Mouse (Mus musculus): ENCODE data around the gene Krtdap.

The Krtdap gene

DNA sequence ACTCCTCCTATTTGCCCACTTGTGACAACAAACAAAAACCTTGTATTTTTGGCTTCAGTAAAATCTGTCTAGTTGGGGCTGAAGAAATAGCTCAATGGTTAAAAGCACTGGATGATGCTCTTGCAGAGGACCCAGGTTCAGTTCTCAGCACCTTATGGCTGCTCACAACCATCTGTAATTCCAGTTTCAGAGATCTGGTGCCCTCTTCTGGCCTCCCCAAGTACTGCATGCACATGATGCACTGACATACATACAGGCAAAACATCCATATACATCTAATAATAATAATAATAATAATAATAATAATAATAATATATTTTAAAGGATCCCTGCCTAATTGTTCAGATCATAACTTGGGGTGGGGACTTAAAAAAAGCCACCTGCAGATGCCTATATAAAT lies 13.0 kb downstream of the Krtdap start:
- Histone ChIP-seq H3K4me1 (replicated peaks; ENCODE audit: low read depth, low read length) (no peaks in the 10 kb centered on the region), H3K9me3 (ENCODE audit: low read length) (peaks cover 18% of the 10 kb centered on the region), H3K36me3 (ENCODE audit: insufficient read depth, low read length) (no peaks in the 10 kb centered on the region), H3K27me3 (ENCODE audit: insufficient read depth, low read length) (peaks cover 17% of the 10 kb centered on the region), H3K4me3 (replicated peaks; ENCODE audit: low read length) (no peak overlapping the region)
- TF ChIP-seq CTCF (conservative IDR thresholded peaks at IDR 0.05; ENCODE audit: low read length) (peak; percentile 32), NANOG (IDR thresholded peaks at IDR 0.05; ENCODE audit: borderline replicate concordance, low read length) (no peak)

DNA sequence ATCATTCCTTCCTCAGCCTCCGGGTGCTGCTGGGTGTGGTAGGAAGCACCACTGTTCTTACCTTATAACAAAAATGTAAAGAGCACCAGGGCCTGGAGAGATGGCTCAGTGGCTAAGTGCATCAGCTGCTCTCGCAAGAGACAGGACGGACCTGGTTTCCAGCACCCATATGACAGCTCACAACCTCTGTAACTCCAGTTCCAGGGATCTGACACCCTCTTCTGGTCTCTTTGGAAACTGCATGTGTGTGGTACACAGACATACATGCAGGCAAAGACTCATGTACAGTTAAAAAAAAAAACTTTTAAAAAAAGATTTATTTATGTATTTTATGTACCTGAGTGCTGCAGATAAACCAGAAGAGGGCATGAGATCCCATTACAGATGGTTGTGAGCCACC lies 15.6 kb downstream of the Krtdap start:
- Histone ChIP-seq H3K36me3 (ENCODE audit: insufficient read depth, low read length) (no peaks in the 10 kb centered on the region), H3K9me3 (ENCODE audit: low read length) (peaks cover 17% of the 10 kb centered on the region), H3K4me1 (replicated peaks; ENCODE audit: low read depth, low read length) (peaks cover 13% of the 10 kb centered on the region), H3K4me3 (replicated peaks; ENCODE audit: low read length) (no peak overlapping the region), H3K27me3 (ENCODE audit: insufficient read depth, low read length) (peaks cover 12% of the 10 kb centered on the region)
- TF ChIP-seq CTCF (conservative IDR thresholded peaks at IDR 0.05; ENCODE audit: low read length): peak; percentile 29
- no peak for TF ChIP-seq NANOG (IDR thresholded peaks at IDR 0.05; ENCODE audit: borderline replicate concordance, low read length)
- no peak for TF ChIP-seq POU5F1 (IDR thresholded peaks at IDR 0.05; ENCODE audit: borderline replicate concordance, low read length)

DNA sequence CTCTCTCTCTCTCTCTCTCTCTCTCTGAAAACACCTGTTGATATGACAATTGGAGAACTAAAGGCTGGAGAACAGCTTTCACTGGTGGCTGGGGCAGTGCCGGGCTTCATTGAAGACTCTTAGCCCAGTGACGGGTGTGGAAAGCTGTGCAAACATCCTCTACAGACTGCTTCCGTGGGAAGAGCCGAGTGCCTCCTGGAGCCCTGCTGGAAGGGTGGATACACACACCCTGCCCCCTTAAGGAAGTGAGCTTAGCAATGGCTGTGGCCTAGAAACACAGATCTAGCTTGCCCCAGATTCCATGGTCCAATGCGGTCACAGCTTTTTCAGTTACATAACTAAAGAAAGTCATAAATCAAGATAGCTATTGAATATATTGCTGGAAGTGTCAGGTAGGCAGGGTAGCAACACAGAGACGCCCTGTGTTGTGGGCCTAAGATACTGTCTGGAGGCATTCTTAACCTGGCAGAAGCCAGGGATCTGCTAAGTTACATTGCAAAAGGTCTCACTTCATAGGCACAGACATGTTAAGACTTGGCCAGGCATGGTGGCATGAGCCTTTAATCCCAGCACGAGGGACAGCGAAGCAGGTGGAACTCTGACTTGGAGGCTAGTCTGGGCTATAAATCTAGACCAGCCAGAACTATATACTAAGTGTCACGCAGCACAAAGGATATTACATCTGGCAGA lies 16.5 kb downstream of the Krtdap start:
- peaks cover 13% of the 10 kb centered on the region for H3K4me1 ChIP-seq (replicated peaks; ENCODE audit: low read depth, low read length)
- peaks cover 5% of the 10 kb centered on the region for H3K27me3 ChIP-seq (ENCODE audit: insufficient read depth, low read length)
- peaks cover 19% of the 10 kb centered on the region for H3K9me3 ChIP-seq (ENCODE audit: low read length)
- H3K36me3 ChIP-seq (ENCODE audit: insufficient read depth, low read length): no peaks in the 10 kb centered on the region
- TF ChIP-seq POU5F1 (IDR thresholded peaks at IDR 0.05; ENCODE audit: borderline replicate concordance, low read length): no peak
- no peak for TF ChIP-seq NANOG (IDR thresholded peaks at IDR 0.05; ENCODE audit: borderline replicate concordance, low read length)
- TF ChIP-seq CTCF (conservative IDR thresholded peaks at IDR 0.05; ENCODE audit: low read length): no peak
- no peak overlapping the region for H3K4me3 ChIP-seq (replicated peaks; ENCODE audit: low read length)

DNA sequence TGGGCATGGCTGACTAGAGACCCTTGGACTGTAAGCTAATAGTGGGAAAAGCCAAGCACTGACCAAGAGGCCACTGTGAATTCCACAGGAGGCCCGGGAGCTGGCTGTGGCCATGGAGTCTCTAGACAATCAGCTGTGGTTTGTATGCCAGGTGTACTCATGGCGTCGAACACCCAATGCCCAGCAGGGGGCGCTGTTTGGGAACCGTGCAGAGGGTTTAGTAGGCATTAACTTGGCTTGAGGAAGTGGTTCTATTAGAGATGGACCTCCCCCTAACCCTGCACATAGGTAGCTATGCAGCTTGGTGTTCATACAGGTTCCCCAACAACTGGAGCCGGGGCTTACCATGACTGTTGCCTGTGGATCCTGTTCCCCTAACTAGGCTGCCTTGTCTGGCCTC lies 18.2 kb downstream of the Krtdap start:
- peaks cover 18% of the 10 kb centered on the region for H3K4me1 ChIP-seq (replicated peaks; ENCODE audit: low read depth, low read length)
- peaks cover 7% of the 10 kb centered on the region for H3K9me3 ChIP-seq (ENCODE audit: low read length)
- no peak for TF ChIP-seq NANOG (IDR thresholded peaks at IDR 0.05; ENCODE audit: borderline replicate concordance, low read length)
- no peak for TF ChIP-seq POU5F1 (IDR thresholded peaks at IDR 0.05; ENCODE audit: borderline replicate concordance, low read length)
- TF ChIP-seq CTCF (conservative IDR thresholded peaks at IDR 0.05; ENCODE audit: low read length): peak; percentile 66
- no peaks in the 10 kb centered on the region for H3K36me3 ChIP-seq (ENCODE audit: insufficient read depth, low read length)
- peaks cover 4% of the 10 kb centered on the region for H3K27me3 ChIP-seq (ENCODE audit: insufficient read depth, low read length)
- no peak overlapping the region for H3K4me3 ChIP-seq (replicated peaks; ENCODE audit: low read length)

DNA sequence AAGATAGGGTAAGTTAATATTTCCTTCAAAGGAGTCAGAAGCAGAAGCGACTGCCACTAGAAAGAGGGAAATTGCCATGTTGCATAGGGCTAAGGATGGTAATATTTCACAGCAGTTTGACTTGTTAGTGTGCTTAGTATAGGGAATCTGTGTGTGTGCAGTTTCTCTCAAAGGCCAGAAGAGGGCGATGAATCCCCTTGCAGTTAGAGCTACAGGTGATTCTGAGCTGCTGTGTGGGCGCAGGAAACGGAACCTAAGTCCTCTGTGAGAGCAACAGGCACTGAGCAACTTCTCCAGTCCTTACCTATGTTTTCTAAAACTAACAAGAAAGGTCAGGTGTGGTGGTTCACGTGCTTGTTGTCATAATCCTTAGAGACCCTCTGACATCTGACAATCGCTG lies 22.6 kb downstream of the Krtdap start:
- Histone ChIP-seq H3K36me3 (ENCODE audit: insufficient read depth, low read length) (no peaks in the 10 kb centered on the region), H3K4me3 (replicated peaks; ENCODE audit: low read length) (no peak overlapping the region), H3K4me1 (replicated peaks; ENCODE audit: low read depth, low read length) (peaks cover 18% of the 10 kb centered on the region), H3K27me3 (ENCODE audit: insufficient read depth, low read length) (peaks cover 4% of the 10 kb centered on the region; the same call in 1 of the 2 replicates), H3K9me3 (ENCODE audit: low read length) (peaks cover 7% of the 10 kb centered on the region)
- no peak for TF ChIP-seq POU5F1 (IDR thresholded peaks at IDR 0.05; ENCODE audit: borderline replicate concordance, low read length)
- no peak for TF ChIP-seq NANOG (IDR thresholded peaks at IDR 0.05; ENCODE audit: borderline replicate concordance, low read length)
- TF ChIP-seq CTCF (conservative IDR thresholded peaks at IDR 0.05; ENCODE audit: low read length): peak; percentile 80

DNA sequence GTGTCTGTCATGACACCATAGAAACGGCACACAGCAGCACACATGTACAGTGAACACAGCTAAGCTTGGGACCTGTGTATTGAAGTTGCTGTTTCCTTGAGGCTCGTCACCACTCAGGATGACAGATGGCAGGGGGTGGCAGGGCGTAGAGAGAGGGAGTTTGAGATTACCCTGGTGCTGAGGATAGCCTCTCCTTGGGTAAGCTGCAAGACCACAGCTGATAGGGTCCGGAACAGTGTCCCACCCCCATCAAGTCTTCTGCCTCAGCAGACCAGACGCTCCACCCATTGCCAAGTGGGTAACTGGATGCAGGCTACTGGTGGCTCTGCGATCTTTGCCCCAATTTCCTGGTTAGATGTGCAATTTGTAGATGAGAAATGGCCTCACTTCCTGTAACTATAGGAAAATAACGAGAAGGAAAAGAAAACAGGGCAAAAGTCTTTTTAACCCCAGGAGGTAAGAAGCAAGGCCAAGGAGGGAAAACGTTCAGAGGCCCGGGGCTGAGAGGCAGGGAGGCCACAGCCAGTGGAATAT lies 24.1 kb downstream of the Krtdap start:
- Histone ChIP-seq H3K4me1 (replicated peaks; ENCODE audit: low read depth, low read length) (peaks cover 10% of the 10 kb centered on the region), H3K27me3 (ENCODE audit: insufficient read depth, low read length) (peaks cover 15% of the 10 kb centered on the region), H3K36me3 (ENCODE audit: insufficient read depth, low read length) (no peaks in the 10 kb centered on the region), H3K4me3 (replicated peaks; ENCODE audit: low read length) (no peak overlapping the region), H3K9me3 (ENCODE audit: low read length) (peaks cover 7% of the 10 kb centered on the region)
- TF ChIP-seq POU5F1 (IDR thresholded peaks at IDR 0.05; ENCODE audit: borderline replicate concordance, low read length) (no peak), CTCF (conservative IDR thresholded peaks at IDR 0.05; ENCODE audit: low read length) (no peak), NANOG (IDR thresholded peaks at IDR 0.05; ENCODE audit: borderline replicate concordance, low read length) (no peak)

DNA sequence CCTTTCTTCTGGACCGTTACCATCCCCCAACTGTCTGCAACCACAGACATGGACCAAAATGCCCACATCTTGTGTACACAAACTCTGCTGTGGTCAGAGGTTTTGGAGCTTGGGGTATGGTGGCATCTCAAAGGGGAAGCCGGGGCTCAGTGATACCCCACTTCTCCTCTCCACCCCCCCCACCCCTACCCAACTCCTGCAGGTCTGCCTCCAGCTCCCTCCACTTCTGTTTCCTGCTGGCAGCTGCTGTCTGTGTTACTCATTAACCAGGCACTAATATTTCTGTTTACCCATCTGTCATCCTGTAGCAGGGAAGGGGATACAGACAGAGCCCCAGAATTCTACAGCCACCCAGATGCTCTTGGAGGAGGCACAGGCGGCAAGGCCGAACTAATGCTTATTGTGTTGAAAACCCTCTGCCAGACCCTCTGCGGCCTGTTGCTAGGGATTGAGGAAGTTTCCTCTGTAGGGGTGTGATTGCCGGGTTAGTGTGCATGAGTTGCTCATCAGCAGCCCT lies 24.7 kb downstream of the Krtdap start:
- Histone ChIP-seq H3K4me3 (replicated peaks; ENCODE audit: low read length) (no peak overlapping the region), H3K27me3 (ENCODE audit: insufficient read depth, low read length) (peaks cover 15% of the 10 kb centered on the region), H3K36me3 (ENCODE audit: insufficient read depth, low read length) (no peaks in the 10 kb centered on the region), H3K9me3 (ENCODE audit: low read length) (peaks cover 7% of the 10 kb centered on the region), H3K4me1 (replicated peaks; ENCODE audit: low read depth, low read length) (peaks cover 6% of the 10 kb centered on the region; the same call in 1 of the 2 replicates)
- TF ChIP-seq NANOG (IDR thresholded peaks at IDR 0.05; ENCODE audit: borderline replicate concordance, low read length): no peak
- TF ChIP-seq CTCF (conservative IDR thresholded peaks at IDR 0.05; ENCODE audit: low read length): no peak
- TF ChIP-seq POU5F1 (IDR thresholded peaks at IDR 0.05; ENCODE audit: borderline replicate concordance, low read length): no peak

DNA sequence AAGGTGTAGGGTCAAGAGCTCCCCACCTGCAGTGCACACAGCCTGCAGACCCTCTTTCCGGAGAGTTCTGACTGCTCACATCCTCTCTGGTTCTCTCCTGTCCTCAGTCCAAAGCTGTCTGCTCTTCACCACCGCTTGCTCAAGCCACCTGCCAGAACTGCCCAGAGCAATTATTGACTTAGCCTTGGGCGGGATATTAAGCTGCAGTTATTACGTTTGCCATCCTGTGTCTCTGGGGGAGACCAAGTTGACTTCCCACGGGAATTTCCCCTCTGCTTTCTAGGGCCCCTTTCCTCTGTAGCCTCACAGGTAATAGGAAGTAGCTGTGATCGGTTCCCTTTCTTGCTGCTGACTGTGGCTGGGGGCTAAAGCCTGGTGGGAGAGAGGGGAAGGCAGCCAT lies 32.4 kb downstream of the Krtdap start:
- TF ChIP-seq NANOG (IDR thresholded peaks at IDR 0.05; ENCODE audit: borderline replicate concordance, low read length): no peak
- TF ChIP-seq POU5F1 (IDR thresholded peaks at IDR 0.05; ENCODE audit: borderline replicate concordance, low read length): no peak
- TF ChIP-seq CTCF (conservative IDR thresholded peaks at IDR 0.05; ENCODE audit: low read length): no peak

More for the DNA sequence above, 32.4 kb downstream of the Krtdap start:
- H3K36me3 ChIP-seq (ENCODE audit: insufficient read depth, low read length): no peaks in the 10 kb centered on the region
- no peaks in the 10 kb centered on the region for H3K9me3 ChIP-seq (ENCODE audit: low read length)
- peak overlapping the region; percentile 52 for H3K4me3 ChIP-seq (replicated peaks; ENCODE audit: low read length)
- H3K4me1 ChIP-seq (replicated peaks; ENCODE audit: low read depth, low read length): peaks cover 45% of the 10 kb centered on the region
- H3K27me3 ChIP-seq (ENCODE audit: insufficient read depth, low read length): peaks cover 66% of the 10 kb centered on the region

Data from E14TG2a.4 (cell line).